Mouse (Mus musculus) retina, embryonic 14.5 days (tissue): Measurements from ENCODE around the gene Ramp1.

Experiments
- DNase-seq: peaks from one replicate; pipeline ENCODE4 v3.0.0-alpha.2; 2015; ENCODE audit warnings: low spot score

Ramp1 gene

DNA sequence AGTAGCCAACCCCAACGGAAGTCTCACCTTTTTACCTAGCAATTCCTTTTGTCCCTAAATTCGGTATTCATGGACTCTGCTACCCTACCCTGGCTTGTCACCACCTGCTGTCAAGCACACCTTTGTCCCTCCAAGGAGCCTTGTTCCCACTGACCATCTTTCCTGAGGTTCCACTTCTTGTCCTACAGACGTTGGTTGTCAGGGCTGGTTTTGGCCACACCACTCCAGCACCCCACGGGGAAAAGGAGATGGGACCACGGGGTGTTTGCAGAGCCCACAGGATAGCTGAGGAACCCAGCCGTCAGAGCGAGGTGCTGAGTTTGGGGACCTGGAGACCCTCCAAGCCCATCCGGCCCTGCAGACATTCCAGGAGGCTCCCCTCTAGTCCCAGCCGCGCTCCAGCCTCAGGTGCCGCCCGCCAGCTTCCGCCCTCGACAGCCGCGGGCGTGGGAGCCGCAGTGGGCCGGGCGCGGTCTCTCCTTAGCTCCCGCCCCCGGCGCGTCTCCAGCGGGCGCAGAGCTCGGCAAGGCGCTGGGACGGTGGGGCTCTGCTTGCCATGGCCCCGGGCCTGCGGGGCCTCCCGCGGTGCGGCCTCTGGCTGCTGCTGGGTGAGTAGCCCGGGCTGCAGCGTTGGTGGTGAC, at the start of gene Ramp1:
Gene Ramp1, plus strand, starts transcription at position 290 of the 641 bp plus-strand sequence.
- peak; percentile 49 for DNase-seq

- DNase-seq = no peak
Observed at GRCm38 (mm10) chr1:91137036-91137435, 42.6 kb upstream of the Ramp1 start.

DNA sequence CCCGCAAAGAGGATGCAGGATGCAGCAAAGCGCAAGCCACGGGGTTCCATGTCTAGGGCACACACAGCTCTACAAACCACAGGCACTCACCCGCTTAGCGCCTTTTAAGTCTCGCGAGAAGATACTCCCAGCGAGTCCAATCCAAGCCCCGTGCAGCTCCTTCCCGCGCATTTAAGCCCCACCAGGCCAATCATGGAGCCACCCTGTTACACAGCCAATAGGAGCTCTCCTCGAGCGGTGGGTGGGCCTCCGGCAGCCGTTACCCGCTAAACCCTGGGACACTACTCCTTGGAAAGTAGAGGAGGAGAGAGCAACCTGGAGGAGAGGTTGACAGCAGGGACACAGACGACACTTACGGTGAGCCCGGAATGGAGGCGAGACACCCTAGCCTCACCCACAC, 34.8 kb upstream of the Ramp1 start, which contains the start of gene Rbm44:
Gene Rbm44, plus strand, starts transcription at position 277 of the 400 bp plus-strand sequence.
- DNase-seq = no peak

DNA sequence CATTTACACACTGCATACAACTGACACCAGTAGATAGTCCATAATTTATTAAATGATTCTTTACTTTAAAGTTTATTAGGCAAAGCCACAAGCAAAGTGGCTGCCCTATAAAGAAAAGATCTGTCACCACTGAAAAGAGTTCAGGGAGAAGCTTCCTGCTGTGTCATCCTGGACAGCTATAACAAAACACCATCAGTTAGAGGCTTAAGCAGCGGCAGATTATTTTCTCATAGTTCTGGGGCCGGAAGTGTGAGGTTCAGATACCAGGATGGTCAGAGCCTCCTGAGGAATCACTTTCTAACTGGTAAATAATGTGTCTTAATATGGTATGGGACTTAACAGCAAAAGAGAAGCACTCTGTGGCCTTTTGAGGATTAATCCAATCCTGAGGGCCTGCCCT, 28.1 kb upstream of the Ramp1 start:
- no peak for DNase-seq

GRCm38 (mm10) chr1:91166798-91167197, 12.8 kb upstream of the Ramp1 start:
- DNase-seq = no peak

GRCm38 (mm10) chr1:91169157-91169556, 10.5 kb upstream of the Ramp1 start:
- no peak for DNase-seq

DNA sequence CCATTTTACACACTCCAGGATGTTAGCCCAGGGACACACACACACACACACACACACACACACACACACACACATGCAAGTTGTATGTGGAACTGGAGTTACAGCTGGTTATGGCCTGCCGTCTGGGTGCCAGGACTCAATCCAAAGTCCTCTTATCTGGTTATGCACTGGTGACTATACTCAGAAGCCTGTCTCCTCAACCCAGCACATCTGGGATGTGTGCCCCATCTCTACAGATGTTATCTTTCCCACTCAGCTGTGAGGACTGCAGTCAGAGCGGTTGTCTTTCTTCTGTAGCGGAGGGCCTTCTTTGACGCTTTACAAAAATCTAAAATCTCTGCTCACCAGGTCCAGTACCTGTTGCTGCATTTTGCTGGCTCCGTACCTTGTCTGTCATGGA, 4.8 kb upstream of the Ramp1 start:
- no peak for DNase-seq

DNA sequence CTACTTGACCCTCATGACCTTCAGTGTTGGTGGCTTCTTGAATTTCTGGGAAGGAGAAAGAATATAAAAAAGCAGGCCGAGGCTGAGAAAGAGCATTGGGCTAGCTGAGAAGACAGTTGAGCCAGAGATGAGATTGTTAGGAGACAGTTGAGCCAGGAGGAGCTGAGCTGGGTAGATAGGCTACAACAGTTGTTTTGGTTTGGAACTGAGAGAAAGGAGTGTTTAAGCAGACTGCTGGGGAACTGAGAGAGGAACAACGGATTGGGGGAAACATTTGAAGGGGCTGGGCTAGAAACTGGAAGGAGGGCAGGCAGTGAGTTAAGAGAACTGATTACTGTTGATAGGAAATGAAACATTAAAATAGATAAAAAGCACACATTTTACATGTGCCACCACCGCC, 3.6 kb upstream of the Ramp1 start:
- DNase-seq = no peak

DNA sequence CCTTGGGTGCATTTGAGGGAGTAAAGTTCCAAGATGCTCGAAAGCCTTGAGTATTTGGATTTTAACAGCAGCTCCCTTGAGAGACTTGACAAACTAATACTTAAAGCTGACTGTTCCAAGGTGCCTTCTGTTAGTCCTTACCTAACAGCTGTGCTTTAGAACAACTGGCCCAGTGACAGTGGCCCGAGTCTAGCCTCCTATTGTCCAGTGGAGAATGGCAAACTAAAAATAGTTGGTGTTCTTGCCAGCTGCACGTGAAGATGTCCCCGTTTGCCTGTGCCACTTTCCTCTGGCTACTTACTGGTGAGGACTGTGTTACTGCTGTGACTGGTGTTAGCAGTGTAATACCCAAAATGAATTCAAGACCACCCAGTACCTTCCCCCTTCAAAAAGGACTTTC, 2.8 kb upstream of the Ramp1 start:
- DNase-seq = no peak

GRCm38 (mm10) chr1:91179086-91179485, 536 bp upstream of the Ramp1 start:
- peak; percentile 76 for DNase-seq

DNA sequence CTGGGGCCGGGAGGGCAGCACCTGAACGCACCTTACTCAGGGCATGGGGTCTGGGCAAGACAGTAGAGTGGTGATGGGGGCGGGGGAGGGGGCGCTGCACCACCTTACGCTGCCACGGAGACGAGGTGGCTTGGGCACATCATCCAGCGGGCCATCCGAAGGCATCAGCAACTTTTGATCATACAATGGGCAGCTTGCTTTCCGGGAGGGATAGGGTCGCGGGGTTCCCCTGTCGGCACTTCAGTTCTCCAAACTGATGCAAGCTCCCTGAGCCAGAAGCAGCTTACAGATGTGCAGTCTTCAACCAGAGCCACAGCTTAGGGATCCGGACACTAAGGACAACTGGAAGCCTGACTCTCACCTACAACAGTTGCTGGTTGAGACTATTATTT, 548 bp downstream of the Ramp1 start:
- no peak for DNase-seq

- no peak for DNase-seq
Observed at GRCm38 (mm10) chr1:91180723-91181122, 1.1 kb downstream of the Ramp1 start.

DNA sequence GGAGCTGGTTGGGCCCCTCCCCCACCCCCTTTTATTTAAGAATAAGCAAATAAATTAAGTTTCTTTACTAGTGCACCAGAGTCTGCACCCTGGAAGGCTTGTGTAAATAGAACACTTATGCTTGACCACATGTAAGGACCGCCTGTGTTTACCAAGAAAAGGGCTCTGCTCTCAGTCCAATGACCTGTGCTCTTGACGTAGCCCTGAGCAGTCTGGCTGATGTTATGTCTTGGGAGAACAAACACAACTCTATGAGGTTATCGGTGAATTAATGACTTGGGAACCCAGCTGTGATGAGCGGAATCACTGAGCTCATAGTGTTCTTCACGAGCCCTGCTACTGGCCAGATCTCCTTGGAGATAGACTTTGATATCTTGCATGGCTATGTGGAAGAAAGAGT, 1.6 kb downstream of the Ramp1 start:
- DNase-seq = no peak

DNA sequence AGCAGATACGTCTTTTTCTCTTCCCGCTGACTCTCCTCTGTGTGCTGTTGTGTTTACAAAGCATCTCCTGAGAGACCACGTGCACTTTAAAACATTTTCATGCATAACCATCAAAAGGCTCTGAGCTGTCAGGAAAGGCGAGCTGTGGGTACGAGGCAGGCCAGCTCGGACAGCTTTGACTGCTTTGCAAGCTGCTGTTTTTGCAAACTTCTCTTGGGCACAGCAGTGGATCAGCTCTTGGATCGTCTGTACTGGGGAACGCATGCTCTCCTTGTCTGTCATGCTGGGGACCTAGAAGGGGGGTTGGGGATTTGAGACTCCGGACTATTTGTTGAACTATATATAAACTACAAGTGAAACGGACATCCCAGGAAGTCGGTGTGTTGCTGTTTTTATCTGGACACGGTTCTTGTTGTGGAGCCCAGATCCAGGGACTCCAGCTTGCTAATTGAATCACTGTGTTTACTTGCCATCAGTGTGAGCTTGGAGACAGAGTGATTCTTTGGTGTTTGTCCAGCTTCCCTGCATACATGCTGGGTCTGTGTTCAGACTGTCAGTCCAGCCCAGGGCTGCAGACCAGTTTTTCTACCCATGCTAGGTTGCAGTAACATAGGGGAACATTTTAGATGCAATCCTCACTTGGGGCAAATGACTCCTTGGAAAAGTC, 2.3 kb downstream of the Ramp1 start:
- no peak for DNase-seq

DNA sequence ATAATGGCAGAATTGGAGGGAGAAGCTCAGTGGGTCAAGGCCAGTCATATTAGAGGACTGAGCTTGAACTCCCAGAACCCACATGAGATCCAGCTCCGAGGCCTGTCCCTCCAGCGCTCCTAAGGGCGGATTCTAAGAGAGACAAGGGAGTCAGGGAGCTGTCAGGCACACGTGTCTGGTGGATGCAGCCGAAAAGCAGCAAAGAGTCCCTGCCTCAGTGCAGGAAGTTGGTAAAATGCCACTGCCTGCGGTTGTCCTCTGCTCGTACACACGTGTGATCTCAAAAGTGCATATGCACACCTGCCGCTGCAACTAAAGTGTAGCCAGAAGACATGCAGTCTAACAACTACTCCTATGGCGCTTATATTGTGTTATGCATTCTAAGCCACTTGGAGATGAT, 3.7 kb downstream of the Ramp1 start:
- DNase-seq = no peak

GRCm38 (mm10) chr1:91186677-91187076, 7.1 kb downstream of the Ramp1 start:
- no peak for DNase-seq

- DNase-seq = no peak
Observed at GRCm38 (mm10) chr1:91187315-91187714, 7.7 kb downstream of the Ramp1 start.

GRCm38 (mm10) chr1:91187786-91188640, 8.4 kb downstream of the Ramp1 start:
- no peak for DNase-seq

- DNase-seq = no peak
Observed at GRCm38 (mm10) chr1:91188851-91189460, 9.3 kb downstream of the Ramp1 start.

DNA sequence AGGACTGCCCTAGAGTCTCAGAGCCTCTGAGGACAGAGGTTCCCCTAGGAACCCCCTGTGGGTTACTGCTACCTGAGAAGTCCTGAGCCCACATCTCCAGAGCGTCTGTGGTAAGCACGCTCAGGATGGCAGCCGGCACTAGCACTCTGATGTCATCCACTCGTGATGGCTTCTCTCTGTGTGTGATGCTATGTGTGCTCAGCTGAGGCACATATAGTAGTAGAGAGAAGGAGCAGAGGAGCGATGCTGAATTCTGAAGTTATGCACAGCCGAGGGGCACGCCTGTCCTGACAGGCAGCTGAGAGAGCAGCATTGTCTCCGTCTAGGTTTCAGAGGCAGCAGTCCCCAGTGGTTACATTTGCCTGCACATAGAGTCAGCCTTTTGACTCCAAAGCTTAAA, 12.6 kb downstream of the Ramp1 start:
- no peak for DNase-seq

DNA sequence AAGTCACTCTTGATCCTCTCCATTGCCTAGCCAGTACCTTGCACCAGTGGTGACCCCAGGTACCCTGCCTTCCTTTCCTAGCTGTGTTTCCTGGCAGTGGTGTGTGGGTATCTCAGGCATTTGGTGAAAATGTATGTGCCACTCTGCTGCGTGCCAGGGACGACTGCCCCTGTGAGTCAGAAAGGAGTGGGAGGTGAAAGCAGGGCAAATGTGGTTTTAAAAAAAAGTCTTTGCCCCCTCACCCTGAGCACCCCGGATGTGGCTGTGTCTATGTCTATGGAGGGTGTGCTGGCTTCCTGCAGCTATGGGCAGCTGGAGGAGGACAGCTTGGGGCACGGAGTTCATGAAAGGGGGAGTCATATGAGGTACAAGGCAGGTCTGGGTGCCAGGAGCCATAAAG, 13.6 kb downstream of the Ramp1 start:
- DNase-seq = no peak

DNA sequence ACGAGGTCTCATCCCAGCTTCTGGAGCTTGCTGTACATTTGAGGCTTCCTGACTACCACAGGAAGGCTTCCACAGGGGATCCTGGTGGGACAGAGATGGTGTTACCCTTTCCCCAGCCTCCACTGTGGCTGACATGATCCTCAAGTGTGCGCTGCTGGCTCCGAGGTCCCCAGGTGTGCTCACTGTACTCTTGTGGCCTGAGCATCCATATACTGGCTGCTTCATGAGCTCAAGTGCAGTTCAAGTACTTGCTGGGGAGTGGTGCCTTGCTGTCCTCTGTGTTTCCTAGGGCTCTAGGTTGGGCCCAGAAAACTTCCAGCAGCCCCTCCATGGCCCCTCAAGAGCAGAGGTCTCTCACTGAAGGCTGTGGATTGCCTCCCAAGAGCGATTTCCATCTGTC, 14.1 kb downstream of the Ramp1 start:
- no peak for DNase-seq

- DNase-seq = no peak
Observed at GRCm38 (mm10) chr1:91199793-91200192, 20.2 kb downstream of the Ramp1 start.
